Mouse (Mus musculus): ENCODE data around the gene Catsper2.

DNA sequence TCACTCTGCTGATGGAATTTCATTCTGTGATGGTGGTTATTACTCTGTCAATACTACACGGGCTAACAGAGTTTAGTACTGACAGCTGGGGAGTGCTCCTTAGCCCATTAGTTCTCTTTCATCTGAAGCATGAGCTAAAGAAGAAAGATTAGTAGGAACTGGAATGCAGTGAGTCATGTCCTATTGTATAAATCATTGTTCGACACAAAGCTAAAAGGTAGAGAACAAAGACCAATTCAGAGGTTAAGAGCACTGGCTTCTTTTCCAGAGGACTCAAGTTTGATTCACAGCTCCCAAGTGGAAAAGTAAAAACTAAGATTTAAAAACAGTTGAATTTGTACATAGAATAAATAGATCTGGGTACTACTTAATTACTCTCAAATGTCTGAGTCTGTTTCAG lies 46.5 kb upstream of the Catsper2 start:
- TF ChIP-seq GATA1 (IDR thresholded peaks at IDR 0.05; ENCODE audit: low read length): no peak
- no peak for TF ChIP-seq TAL1 (IDR thresholded peaks at IDR 0.05; ENCODE audit: low read length)

Data from erythroblast, embryonic 14.5 days (primary cell).